1 mouse cellular context compared by ENCODE assay signal in genomic region chr7:43443917-43444293, GRCm38 (mm10).
TF ChIP-seq lines count a peak whose summit lies in the region.

TSS of gene Etfb (plus strand) at chr7:43444083.
TSS of gene Gm45233 (plus strand) at chr7:43444128.

TF ChIP-seq in MEL, 35 proteins besides CTCF, POLR2A, EP300 and RAD21 (continued from another document):
- peak; percentile 27 for TF ChIP-seq GATA1 (IDR thresholded peaks at IDR 0.05; ENCODE audit: low read depth, low read length)
- peak; percentile 51 for TF ChIP-seq TBP (IDR thresholded peaks at IDR 0.05; ENCODE audit: low read depth, low read length)
- TF ChIP-seq ZNF384 (IDR thresholded peaks at IDR 0.05; ENCODE audit: low read depth, low read length), result no peak
- no peak for TF ChIP-seq MAFK (IDR thresholded peaks at IDR 0.05; ENCODE audit: borderline replicate concordance, low read depth, low read length)
- TF ChIP-seq UBTF (IDR thresholded peaks at IDR 0.05; ENCODE audit: borderline replicate concordance, insufficient read depth, low read depth, low read length), result no peak
- TF ChIP-seq CHD2 (IDR thresholded peaks at IDR 0.05; ENCODE audit: low read length), result no peak
- no peak for TF ChIP-seq MYB (IDR thresholded peaks at IDR 0.05; ENCODE audit: low read depth, low read length)
- 0 out of 2 replicates have a peak, but pooled peaks have one; percentile 8 for TF ChIP-seq SIN3A (IDR thresholded peaks at IDR 0.05; ENCODE audit: low read length)
- TF ChIP-seq USF2 (IDR thresholded peaks at IDR 0.05; ENCODE audit: borderline replicate concordance in 1 of 2, insufficient read depth in 1 of 2, low read depth in 1 of 2, low read length in 2 of 2), result no peak
- TF ChIP-seq HCFC1 (IDR thresholded peaks at IDR 0.05; ENCODE audit: low read depth, low read length), result no peak; the same call in none of the 2 replicates
- TF ChIP-seq MAX (IDR thresholded peaks at IDR 0.05; ENCODE audit: low read length), result 0 out of 2 replicates have a peak, but pooled peaks have one; percentile 57
TF ChIP-seq in MEL: peak in this region for 10.
